Mouse (Mus musculus): ENCODE measurements around the gene Prg4. TPM values are rescaled to one million over a fixed set of nuclear protein-coding genes. Genes with fewer than 3 reads are reported as not detected.

The Prg4 gene
- 1 to 10 TPM in 1 of 2 experiments, under 1 TPM in 1; 0.97 to 1.3 TPM for total RNA-seq (2021)
- long read RNA-seq, experiment 1: 0 reads
- long read RNA-seq, experiment 2: 0 reads

DNA sequence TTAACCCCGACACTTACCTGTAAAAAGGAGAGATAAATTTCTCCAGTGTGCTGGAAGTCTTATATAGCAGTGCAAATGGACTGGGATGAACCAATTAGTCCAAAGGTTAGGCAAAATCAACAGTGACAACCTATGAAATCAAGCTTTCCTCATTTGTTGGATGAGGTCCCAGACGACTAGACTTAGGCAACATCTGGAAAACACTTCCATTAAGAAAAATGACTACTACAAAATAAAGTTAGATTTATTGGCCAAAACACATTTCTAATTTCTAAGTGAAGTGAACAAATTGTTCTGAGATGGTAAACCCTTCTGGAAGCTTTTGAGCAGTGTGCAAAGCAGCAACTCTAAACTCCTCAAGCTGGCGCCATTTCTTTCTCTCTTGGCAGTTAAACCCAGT is at the start of gene Prg4:
Prg4 (minus strand) TSS at position 34 of the 400 bp plus-strand sequence.
- no peak for DNase-seq

- DNase-seq: no peak
These were observed 47.1 kb upstream of the Prg4 start for GRCm38 (mm10) chr1:150513041-150513440.

DNA sequence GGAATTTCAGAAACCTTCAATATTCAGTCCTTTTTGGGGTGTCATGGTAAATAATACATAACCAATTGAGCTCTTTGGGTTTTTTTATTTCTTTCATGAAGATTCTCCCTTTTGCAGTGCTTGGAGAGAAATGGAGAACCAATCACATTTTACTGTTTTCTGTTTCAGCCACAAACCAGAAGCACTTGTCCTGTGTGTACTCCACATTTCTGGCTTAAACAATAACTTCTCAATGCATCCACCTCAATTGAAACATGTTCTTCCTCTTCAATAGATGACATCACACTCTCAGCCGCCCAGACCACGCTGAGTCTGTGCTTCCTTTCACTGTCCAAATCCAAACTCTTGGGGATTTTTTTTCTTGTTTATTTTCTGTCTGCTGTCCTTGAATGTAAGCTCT is 39.8 kb upstream of the Prg4 start:
- no peak for DNase-seq

DNA sequence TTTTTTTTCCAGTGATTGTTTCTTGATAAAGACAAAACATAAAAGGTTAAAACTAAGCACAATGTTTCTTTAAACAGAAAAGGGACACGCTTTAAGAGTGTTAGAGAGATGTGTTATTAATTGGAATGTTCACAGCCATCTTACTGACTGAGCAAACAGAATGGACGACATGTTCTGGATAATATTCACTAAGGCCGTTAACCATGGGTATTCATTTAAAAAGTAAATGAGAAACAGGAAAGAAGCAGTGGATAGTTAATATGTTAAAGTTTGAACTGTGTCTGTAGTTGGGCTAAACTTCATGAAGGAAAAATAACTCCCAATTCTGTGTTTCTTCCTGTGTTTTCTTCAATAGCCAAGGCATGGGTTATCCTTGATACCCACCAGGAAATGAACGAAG is 37.4 kb upstream of the Prg4 start:
- no peak for DNase-seq

GRCm38 (mm10) chr1:150498177-150498576 is 32.2 kb upstream of the Prg4 start:
- DNase-seq: no peak

GRCm38 (mm10) chr1:150497690-150498089 is 31.7 kb upstream of the Prg4 start:
- no peak for DNase-seq

GRCm38 (mm10) chr1:150496626-150497302 is 30.8 kb upstream of the Prg4 start:
- no peak for DNase-seq

- DNase-seq: no peak
These were observed 23.2 kb upstream of the Prg4 start for GRCm38 (mm10) chr1:150489148-150489547.

- DNase-seq: peak; percentile 58
These were observed 14.7 kb upstream of the Prg4 start for GRCm38 (mm10) chr1:150480674-150481073.

DNA sequence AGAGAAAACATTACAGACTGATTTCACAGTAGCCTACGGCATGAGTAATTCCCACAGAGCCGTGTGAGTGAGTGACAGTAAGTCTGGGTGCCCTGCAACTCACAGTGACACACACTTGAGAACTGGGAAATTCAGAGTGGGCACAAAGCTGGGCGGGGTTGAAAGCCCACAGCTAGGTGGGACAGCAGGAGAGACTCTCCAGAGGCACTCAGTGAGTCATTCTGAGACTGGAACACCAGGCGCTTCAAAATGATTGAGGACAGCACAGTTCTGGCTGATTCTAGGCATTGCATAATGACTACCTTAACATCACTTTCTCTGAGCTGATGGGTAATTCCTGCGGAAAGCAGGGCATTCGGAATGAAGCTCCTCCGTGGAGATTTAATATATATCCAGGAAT is 6.6 kb upstream of the Prg4 start:
- no peak for DNase-seq

DNA sequence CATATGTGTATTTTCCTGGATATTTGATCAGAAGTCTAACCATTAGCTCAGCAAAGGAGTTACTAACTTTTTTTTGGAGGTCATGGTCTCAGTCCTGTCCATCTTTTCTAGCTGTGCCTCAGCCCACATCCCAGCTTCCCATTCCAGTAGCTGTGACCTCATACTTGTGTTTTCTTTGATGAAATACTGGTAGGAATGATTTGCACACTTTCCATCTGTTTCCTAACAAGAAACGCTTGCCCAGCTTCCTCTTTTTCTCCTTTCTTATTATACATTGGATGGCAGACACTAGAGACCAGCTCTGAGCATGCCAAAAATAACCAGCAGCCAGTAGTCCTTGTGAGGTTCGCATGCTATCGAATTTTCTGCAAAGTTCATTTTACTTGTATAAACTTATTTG is 4.0 kb upstream of the Prg4 start:
- no peak for DNase-seq

DNA sequence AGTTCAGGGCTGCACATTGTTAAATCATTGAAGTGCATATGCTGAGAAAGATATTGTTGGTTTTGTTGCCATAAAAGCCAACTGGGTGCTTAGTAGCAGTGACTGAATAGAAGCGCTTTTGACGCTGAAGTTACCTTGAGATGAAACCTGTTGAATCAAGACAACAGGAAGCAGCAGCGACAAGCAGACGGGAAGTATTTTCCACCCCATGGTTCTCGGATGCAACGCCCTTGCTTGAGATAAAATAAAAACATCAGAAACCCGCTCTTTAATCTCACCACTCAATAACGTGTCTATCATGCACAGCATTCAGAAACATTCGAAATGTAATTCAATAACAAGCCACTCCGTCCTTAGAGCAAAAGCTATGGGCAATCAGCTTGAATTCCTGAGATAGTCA is 601 bp downstream of the Prg4 start:
- no peak for DNase-seq

GRCm38 (mm10) chr1:150463691-150464090 is 2.3 kb downstream of the Prg4 start:
- DNase-seq: no peak

DNA sequence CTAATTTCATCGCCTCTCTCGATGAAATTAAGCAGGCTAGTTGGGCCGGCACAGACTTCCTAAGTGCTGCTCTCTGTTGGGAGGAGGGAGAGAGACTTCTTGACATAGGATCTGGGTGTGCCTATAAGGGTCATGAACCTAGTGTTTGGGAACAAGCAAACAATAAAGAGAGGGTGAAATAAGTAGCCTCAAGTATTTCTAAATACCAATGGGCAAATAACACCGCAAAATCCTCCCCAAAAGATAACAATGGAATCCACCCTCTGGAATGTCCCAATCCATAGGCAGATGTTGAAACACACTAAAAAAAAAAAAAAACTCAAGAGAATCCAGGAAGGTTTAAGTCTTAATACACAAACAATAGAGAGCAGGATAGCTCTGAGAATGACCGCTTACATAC is 2.9 kb downstream of the Prg4 start:
- DNase-seq: no peak

DNA sequence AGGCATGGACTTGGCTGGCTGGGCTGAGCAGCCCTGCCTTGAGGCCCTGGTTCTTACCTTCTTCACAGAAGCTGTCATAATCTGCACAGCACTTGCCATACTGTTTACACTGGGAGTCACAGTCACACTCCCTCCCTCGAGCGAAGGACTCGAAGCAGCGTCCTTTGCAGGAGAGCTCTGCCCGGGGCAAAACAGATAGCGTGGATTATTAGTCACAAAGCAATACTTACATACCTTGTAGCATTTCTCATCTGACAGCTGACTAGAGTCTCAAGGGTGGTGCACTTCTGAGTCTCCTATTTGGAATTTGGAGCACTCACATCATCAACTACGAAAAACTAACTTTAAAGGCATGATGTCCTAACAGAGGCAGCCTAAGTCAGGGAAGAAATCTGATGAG is 5.4 kb downstream of the Prg4 start:
- no peak for DNase-seq

DNA sequence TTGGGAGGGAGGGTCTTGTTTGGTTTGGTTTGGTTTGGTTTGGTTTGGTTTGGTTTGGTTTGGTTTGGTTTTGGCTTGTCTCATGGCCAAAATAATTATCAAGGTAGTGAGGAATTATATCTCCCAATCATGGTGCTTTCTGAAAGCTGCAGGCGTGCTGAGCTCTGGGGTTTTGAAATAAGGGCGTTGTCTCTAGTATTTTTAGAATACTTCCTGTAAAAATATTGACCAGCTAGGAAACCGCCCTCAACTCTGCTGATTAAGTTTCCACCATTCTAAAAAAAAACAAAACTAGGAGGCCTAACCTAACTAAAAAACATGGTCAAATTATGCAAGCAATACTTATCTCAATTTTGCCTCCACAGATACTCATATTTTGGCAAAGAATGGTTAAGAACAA is 6.4 kb downstream of the Prg4 start:
- no peak for DNase-seq

DNA sequence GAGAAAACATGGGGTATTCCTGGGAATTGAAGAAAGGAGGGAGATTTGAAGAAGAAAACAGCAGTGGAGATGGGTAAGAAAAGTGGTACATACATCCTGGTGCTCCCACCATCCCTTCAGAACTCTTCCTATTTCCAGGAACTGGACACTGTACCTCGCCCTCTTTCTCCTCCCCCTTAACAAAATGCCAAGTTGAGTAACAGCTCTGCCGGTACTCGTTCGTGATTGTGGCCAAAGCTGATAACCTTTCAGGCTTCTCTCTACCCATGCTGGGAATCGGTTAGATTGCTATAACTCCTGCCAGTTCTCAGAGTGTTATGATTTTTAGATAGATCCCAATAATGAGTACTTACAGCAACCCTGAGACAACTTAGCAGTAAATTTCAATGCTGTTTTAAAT is 7.0 kb downstream of the Prg4 start:
- no peak for DNase-seq

DNA sequence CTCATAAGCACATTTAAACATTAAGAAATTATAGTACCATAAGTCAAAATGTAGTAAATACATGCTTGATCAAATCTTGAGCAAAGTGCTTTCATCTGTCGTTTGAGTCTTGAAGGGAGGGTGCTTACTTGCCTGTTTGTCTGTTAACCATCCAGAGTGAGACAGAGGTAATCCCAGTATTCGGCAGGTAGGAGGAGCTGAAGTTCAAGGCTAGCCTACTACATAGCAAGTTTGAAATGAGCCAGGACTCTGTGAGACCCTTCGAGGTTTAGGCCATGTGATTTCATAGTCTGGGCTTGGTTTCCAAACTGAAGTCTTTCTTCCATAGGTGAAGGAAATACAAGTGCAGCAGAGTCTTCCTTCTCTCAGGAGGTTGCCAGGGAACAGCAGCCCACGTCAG is 24.2 kb downstream of the Prg4 start:
- DNase-seq: no peak

DNA sequence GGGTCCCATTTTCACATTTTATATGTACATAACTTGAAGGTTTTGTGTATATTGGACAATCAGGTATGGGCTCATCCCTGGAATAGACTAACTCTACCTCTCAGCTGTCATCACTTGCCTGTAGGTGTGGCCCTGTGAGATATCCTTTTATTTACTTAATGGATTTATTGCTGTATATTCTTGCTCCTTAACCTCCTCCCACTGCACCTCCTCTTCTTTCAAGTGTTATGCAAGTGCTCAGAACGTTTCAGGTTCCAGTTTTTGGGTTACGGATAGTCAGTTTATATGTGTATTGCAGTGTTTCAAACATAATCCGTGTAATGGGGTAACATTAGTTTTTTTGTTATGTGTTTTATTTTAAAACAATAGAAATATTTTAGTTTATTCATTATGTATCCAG is 27.3 kb downstream of the Prg4 start:
- no peak for DNase-seq

DNA sequence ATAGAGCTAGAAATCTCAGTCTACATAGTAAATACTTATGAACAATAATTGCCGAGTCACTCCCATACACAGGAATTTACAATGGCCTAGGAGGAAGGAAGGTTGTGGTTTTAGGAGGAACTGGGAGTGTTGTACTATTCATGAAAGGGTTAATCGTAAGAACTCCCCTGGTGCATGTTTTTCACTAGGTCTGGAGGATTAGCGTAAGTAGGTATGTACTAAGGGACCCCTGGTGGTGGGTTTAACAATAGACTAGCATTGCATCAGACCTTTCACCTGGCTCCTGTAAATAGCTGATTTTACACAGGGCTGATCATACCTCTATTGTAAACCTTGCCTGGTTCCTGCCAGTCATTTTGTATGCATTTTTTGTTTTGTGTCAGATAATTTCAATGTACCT is 39.7 kb downstream of the Prg4 start:
- no peak for DNase-seq

GRCm38 (mm10) chr1:150425665-150426064 is 40.3 kb downstream of the Prg4 start:
- DNase-seq: no peak

DNA sequence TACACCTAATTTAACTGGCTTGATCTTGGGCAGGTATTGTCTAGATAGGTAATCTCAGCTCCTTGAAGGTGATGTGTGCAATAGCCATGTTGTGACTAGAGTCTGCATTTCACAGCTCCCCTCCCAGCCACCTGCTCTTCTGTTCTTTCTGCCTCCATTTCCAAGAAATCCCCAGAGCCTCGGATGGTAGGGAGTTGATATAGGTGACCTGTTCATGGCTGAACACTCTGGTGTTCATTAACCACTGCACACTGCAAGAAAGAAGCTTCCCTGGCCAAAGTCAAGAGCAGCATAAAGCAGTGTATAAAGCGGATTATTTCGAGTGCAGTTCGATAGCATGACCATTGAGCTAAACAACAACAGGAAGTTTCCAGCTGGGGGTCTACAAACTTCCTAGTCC is 47.5 kb downstream of the Prg4 start:
- no peak for DNase-seq

DNA sequence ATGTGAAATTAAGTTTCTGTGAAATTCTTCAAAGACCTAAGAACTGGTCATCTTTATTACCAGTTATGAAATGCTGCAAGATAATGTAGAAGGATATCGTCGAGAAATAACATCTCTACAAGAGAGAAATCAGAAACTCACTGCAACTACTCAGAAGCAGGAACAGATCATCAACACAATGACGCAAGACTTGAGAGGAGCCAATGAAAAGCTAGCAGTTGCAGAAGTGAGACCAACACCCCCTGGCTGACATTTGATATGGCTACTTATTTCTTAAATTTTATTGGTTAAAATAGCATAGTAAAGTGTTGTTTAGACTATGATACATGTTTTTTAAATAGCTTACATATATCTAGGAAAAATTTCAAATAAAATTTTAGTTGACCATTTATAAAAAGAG is 50.0 kb downstream of the Prg4 start:
- no peak for DNase-seq

DNA sequence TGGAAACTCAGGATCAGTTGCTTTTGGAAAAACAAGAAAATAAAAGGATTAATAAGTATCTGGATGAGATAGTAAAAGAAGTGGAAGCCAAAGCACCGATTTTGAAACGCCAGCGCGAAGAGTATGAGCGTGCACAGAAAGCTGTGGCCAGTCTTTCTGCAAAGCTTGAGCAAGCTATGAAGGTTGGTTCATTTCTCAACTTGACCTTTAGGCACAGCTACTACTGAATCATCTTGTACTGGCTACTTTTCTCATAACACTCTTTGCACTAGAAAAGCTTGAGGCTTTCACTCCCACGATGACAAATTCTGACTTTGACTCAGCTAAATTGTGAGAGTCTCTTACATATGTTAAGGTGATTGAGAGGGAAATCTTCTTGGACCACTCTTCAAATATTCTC is 56.0 kb downstream of the Prg4 start:
- DNase-seq: no peak

- no peak for DNase-seq
These were observed 58.7 kb downstream of the Prg4 start for GRCm38 (mm10) chr1:150407285-150407684.
